Mouse (Mus musculus): ENCODE data around the gene Opn3. TPM values are rescaled to one million over a fixed set of nuclear protein-coding genes. Genes with fewer than 3 reads are reported as not detected.

The Opn3 gene
- total and polyA plus RNA-seq, 3 experiments, result 0.89 to 2.9 (median 1.6) TPM

DNA sequence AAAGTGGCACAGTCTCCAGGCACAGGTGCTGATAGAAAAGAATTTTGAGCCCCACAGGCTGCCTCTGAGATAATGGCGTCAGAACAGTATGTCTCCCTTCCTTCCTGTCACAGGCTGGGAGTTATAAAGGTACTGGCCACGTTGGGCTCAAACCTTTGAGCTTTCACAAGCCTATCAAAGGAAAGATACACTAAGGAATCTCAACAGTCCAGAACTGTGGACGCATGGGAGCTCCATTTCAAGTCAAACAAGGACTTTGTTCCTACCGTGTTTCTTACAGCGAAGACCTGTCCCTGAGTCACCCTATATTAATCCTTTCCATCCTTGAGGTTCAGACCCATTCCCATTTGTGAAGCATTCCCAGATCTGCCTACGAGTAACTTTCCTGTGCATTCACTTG is 15.1 kb downstream of the Opn3 start:
- no peak overlapping the region for H3K27ac ChIP-seq (ENCODE audit: insufficient read depth, low read depth)
- H3K9me3 ChIP-seq (replicated peaks; ENCODE audit: low read length), result no peaks in the 10 kb centered on the region
- dilution Hi-C loops (cut with MboI; ENCODE audit: extremely low pct_ligation_motif_present, extremely low pct_unique_long_range_greater_than_20kb, low sequenced_read_pairs), result no loop called here
- in situ Hi-C loops (cut with MboI; ENCODE audit: low pct_ligation_motif_present, low pct_unique_long_range_greater_than_20kb, low sequenced_read_pairs), result loop anchor here (10.0 kb wide), 1 partner anchor 187 kb away; no protein-coding TSS in a partner anchor
- no peak for DNase-seq (ENCODE audit: extremely low read depth)
- TF ChIP-seq ZNF384 (IDR thresholded peaks at IDR 0.05; ENCODE audit: low read depth, low read length) (no peak), USF2 (conservative IDR thresholded peaks at IDR 0.05; ENCODE audit: low read depth, low read length) (no peak), IRF4 (IDR thresholded peaks at IDR 0.05; ENCODE audit: low read depth, low read length) (no peak)
- H3K4me3 ChIP-seq (replicated peaks in 1 of 3; ENCODE audit: low read depth in 2 of 3, low read length in 2 of 3, poor library complexity in 1 of 3), result no peak overlapping the region
- no peak overlapping the region for H3K9ac ChIP-seq (ENCODE audit: insufficient read depth, low read depth)
- no peak overlapping the region for H3K4me2 ChIP-seq (ENCODE audit: insufficient read depth, low read depth, poor library complexity, severe bottlenecking)
- H3K79me2 ChIP-seq (replicated peaks; ENCODE audit: control insufficient read depth, extremely low read depth, insufficient read depth, poor library complexity, severe bottlenecking), result no peaks in the 10 kb centered on the region
- peaks cover 0 to 15% of the 10 kb centered on the region in 2 experiments; a peak in 1 of 4 replicates for H3K4me1 ChIP-seq (ENCODE audit: control insufficient read depth in 1 of 2, insufficient read depth in 2 of 2)
- no peaks in the 10 kb centered on the region for H3K36me3 ChIP-seq (replicated peaks in 1 of 2; ENCODE audit: control insufficient read depth in 1 of 2, insufficient read depth in 1 of 2, low read length in 1 of 2)
- no peaks in the 10 kb centered on the region for H3K27me3 ChIP-seq (replicated peaks)

DNA sequence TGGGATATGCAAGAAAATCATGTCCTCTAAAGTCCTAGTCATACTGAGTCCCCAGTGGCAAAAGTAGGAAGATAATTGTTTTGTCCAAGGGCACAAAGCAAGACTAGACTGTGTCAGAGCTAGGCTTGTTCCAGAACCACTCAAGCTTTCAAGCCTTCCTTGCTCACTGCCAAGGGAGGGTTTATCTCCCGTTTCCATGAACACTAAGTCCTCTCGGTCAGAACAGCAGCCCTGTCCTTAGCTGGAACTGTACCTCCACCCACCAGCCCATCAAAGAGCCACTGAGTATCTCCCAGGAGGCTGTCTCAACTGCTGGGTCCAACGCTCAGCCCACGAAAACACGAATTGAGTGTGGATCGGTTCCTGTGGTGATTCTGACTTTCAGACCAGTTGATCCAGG is 17.5 kb downstream of the Opn3 start:
- H3K9ac ChIP-seq (ENCODE audit: insufficient read depth, low read depth), result no peak overlapping the region
- dilution Hi-C loops (cut with MboI; ENCODE audit: extremely low pct_ligation_motif_present, extremely low pct_unique_long_range_greater_than_20kb, low sequenced_read_pairs), result no loop called here

DNA sequence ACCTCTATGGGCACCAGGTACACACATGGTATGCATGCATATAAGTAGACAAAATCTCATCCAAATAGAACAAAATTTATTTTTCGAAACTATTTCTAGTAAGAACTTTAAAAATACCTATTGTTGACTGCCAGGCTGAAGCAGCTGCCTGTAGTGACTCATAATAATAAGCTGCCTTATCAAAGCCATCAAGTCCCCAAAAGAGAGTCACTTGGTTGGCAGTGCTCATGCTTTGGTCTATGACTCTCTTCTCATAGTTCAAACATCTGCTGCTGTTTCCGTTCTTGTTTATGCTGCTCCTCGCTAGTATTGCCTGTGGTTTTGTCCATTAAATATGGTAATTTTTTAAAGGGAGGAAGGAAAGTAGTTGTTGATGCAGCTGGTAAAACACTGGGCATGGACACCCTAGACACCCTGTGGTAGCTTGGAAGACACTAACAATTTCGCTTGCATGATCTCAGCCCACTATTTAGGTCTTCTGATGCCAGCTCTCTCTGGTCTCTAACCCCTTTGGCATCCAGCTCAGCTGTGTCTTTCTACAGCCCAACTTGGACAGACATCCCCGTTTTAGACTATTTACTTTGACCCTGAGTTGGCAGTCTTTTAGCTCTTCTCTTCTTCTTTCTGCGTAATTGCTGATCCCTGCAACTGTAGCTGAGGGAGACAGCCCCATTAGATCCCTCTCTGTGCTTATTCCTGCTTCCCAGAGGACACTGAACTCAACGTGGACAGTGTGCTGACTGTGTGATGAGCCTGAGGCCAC is 18.8 kb downstream of the Opn3 start:
- no peak for TF ChIP-seq UBTF (IDR thresholded peaks at IDR 0.05; ENCODE audit: low read depth, low read length)
- no peak for TF ChIP-seq ZNF384 (IDR thresholded peaks at IDR 0.05; ENCODE audit: low read depth, low read length)
- no peak for TF ChIP-seq JUND (conservative IDR thresholded peaks at IDR 0.05; ENCODE audit: low read depth, low read length)
- no peak overlapping the region for H3K4me2 ChIP-seq (ENCODE audit: insufficient read depth, low read depth, poor library complexity, severe bottlenecking)

More for the DNA sequence above, 17.5 kb downstream of the Opn3 start:
- H3K27me3 ChIP-seq (replicated peaks), result no peaks in the 10 kb centered on the region
- TF ChIP-seq NRF1 (IDR thresholded peaks at IDR 0.05; ENCODE audit: low read depth, low read length) (no peak), JUND (conservative IDR thresholded peaks at IDR 0.05; ENCODE audit: low read depth, low read length) (no peak)
- in situ Hi-C loops (cut with MboI; ENCODE audit: low pct_ligation_motif_present, low pct_unique_long_range_greater_than_20kb, low sequenced_read_pairs), result loop anchor here (10.0 kb wide), 1 partner anchor 190 kb away; no protein-coding TSS in a partner anchor
- DNase-seq (ENCODE audit: extremely low read depth), result no peak
- H3K9me3 ChIP-seq (replicated peaks; ENCODE audit: low read length), result no peaks in the 10 kb centered on the region
- H3K27ac ChIP-seq (ENCODE audit: insufficient read depth, low read depth), result no peak overlapping the region
- no peak overlapping the region for H3K4me2 ChIP-seq (ENCODE audit: insufficient read depth, low read depth, poor library complexity, severe bottlenecking)
- no peaks in the 10 kb centered on the region for H3K36me3 ChIP-seq (replicated peaks in 1 of 2; ENCODE audit: control insufficient read depth in 1 of 2, insufficient read depth in 1 of 2, low read length in 1 of 2)
- H3K4me3 ChIP-seq (replicated peaks in 1 of 3; ENCODE audit: low read depth in 2 of 3, low read length in 2 of 3, poor library complexity in 1 of 3), result no peak overlapping the region
- H3K4me1 ChIP-seq (ENCODE audit: control insufficient read depth in 1 of 2, insufficient read depth in 2 of 2), result peaks cover 0 to 33% of the 10 kb centered on the region in 2 experiments; a peak in 2 of 4 replicates
- H3K79me2 ChIP-seq (replicated peaks; ENCODE audit: control insufficient read depth, extremely low read depth, insufficient read depth, poor library complexity, severe bottlenecking), result no peaks in the 10 kb centered on the region

More for the DNA sequence above, 18.8 kb downstream of the Opn3 start:
- dilution Hi-C loops (cut with MboI; ENCODE audit: extremely low pct_ligation_motif_present, extremely low pct_unique_long_range_greater_than_20kb, low sequenced_read_pairs) (no loop called here), in situ Hi-C loops (cut with MboI; ENCODE audit: low pct_ligation_motif_present, low pct_unique_long_range_greater_than_20kb, low sequenced_read_pairs) (loop anchor here (10.0 kb wide), 1 partner anchor 191 kb away; no protein-coding TSS in a partner anchor)
- peaks cover 0 to 46% of the 10 kb centered on the region in 2 experiments; a peak in 3 of 4 replicates for H3K4me1 ChIP-seq (ENCODE audit: control insufficient read depth in 1 of 2, insufficient read depth in 2 of 2)
- no peaks in the 10 kb centered on the region for H3K36me3 ChIP-seq (replicated peaks in 1 of 2; ENCODE audit: control insufficient read depth in 1 of 2, insufficient read depth in 1 of 2, low read length in 1 of 2)
- DNase-seq (ENCODE audit: extremely low read depth), result no peak
- H3K27me3 ChIP-seq (replicated peaks), result no peaks in the 10 kb centered on the region
- H3K9me3 ChIP-seq (replicated peaks; ENCODE audit: low read length), result no peaks in the 10 kb centered on the region
- no peak overlapping the region for H3K4me3 ChIP-seq (replicated peaks in 1 of 3; ENCODE audit: low read depth in 2 of 3, low read length in 2 of 3, poor library complexity in 1 of 3)
- no peak overlapping the region for H3K9ac ChIP-seq (ENCODE audit: insufficient read depth, low read depth)
- H3K27ac ChIP-seq (ENCODE audit: insufficient read depth, low read depth), result no peak overlapping the region
- no peaks in the 10 kb centered on the region for H3K79me2 ChIP-seq (replicated peaks; ENCODE audit: control insufficient read depth, extremely low read depth, insufficient read depth, poor library complexity, severe bottlenecking)

All from CH12.LX (cell line).